Mouse (Mus musculus) MEL (cell line): ENCODE results near the gene Fxr1. TPM values are rescaled to one million over a fixed set of nuclear protein-coding genes. Genes with fewer than 3 reads are reported as not detected.

Experiments
- DNase-seq: peaks from one replicate; pipeline ENCODE4 v3.0.0; 2011; ENCODE audit warnings: low read depth, low spot score
- H3K27ac ChIP-seq: 2 replicates; pipeline ENCODE4 v1.5.1; 2012; ENCODE audit warnings: low read depth, mild to moderate bottlenecking, control low read depth, low read length, moderate library complexity; ENCODE audit not compliant: control insufficient read depth
- H3K27me3 ChIP-seq, 2 experiments: fragments of 150-350 bp in 1 of 2; sonication (generic) in 1 of 2; 2 replicates each; pipeline ENCODE4 v1.6.1; 2012; ENCODE audit warnings: low read length in 2 of 2, mild to moderate bottlenecking in 2 of 2, improper control_type of control experiment in 1 of 2, moderate library complexity in 1 of 2; ENCODE audit not compliant: insufficient read depth in 2 of 2, control insufficient read depth in 1 of 2
- H3K36me3 ChIP-seq, 2 experiments: 2 replicates each; pipeline ENCODE4 v1.6.1; 2012 to 2014; ENCODE audit warnings: low read length in 2 of 2, improper control_type of control experiment in 1 of 2, inconsistent platforms in 1 of 2, mild to moderate bottlenecking in 1 of 2; ENCODE audit not compliant: insufficient read depth in 2 of 2, control insufficient read depth in 1 of 2
- H3K4me1 ChIP-seq, 2 experiments: fragments of 150-350 bp in 1 of 2; sonication (generic) in 1 of 2; 2 replicates each; pipeline ENCODE4 v1.6.1; 2012; ENCODE audit warnings: low read length in 2 of 2, improper control_type of control experiment in 1 of 2, mild to moderate bottlenecking in 1 of 2; ENCODE audit not compliant: insufficient read depth in 2 of 2, control insufficient read depth in 1 of 2
- H3K4me3 ChIP-seq, 2 experiments: fragments of 150-350 bp in 1 of 2; sonication (generic) in 1 of 2; 2 replicates each; pipeline ENCODE4 v1.5.1; 2012; ENCODE audit warnings: low read depth in 2 of 2, low read length in 2 of 2, mild to moderate bottlenecking in 2 of 2, moderate library complexity in 2 of 2, control low read depth in 1 of 2, improper control_type of control experiment in 1 of 2; ENCODE audit not compliant: control insufficient read depth in 1 of 2, insufficient read depth in 1 of 2
- H3K79me2 ChIP-seq: 2 replicates; pipeline ENCODE4 v1.6.1; 2012; ENCODE audit warnings: mild to moderate bottlenecking, low read length, moderate library complexity; ENCODE audit not compliant: control insufficient read depth, poor library complexity, insufficient read depth
- H3K9ac ChIP-seq: 2 replicates; pipeline ENCODE4 v1.6.1; 2012; ENCODE audit warnings: low read depth, mild to moderate bottlenecking, control low read depth, low read length, moderate library complexity; ENCODE audit not compliant: control insufficient read depth, poor library complexity, severe bottlenecking
- H3K9me3 ChIP-seq: fragments of 150-350 bp; sonication (generic); replicated peaks from 2 replicates; pipeline ENCODE4 v1.6.1; 2012; ENCODE audit warnings: mild to moderate bottlenecking, low read length, improper control_type of control experiment, moderate library complexity; ENCODE audit not compliant: insufficient read depth
- CHD1 ChIP-seq: IDR thresholded peaks from 2 replicates; pipeline ENCODE4 v1.6.1; 2012; ENCODE audit warnings: low read depth, mild to moderate bottlenecking, inconsistent platforms, low read length, improper control_type of control experiment
- EP300 ChIP-seq, 2 experiments: IDR thresholded peaks; 2 replicates each; pipeline ENCODE4 v1.6.1; 2011; ENCODE audit warnings: improper control_type of control experiment in 2 of 2, low read length in 2 of 2, low read depth in 1 of 2, mild to moderate bottlenecking in 1 of 2
- GATA1 ChIP-seq: IDR thresholded peaks from 2 replicates; pipeline ENCODE4 v1.6.1; 2011; ENCODE audit warnings: low read depth, low read length, improper control_type of control experiment
- HCFC1 ChIP-seq: IDR thresholded peaks from 2 replicates; pipeline ENCODE4 v1.6.1; 2012; ENCODE audit warnings: low read depth, mild to moderate bottlenecking, inconsistent platforms, low read length, improper control_type of control experiment, moderate library complexity
- JUND ChIP-seq: IDR thresholded peaks from 2 replicates; pipeline ENCODE4 v1.6.1; 2011; ENCODE audit warnings: low read depth, mild to moderate bottlenecking, improper control_type of control experiment, low read length
- KAT2A ChIP-seq: conservative IDR thresholded peaks from 2 replicates; pipeline ENCODE4 v1.6.1; 2012; ENCODE audit warnings: low read depth, low read length, improper control_type of control experiment, inconsistent platforms
- MAFK ChIP-seq: IDR thresholded peaks from 2 replicates; pipeline ENCODE4 v1.6.1; 2011; ENCODE audit warnings: low read depth, mild to moderate bottlenecking, low read length, improper control_type of control experiment, borderline replicate concordance
- MYB ChIP-seq: IDR thresholded peaks from 2 replicates; pipeline ENCODE4 v1.6.1; 2011; ENCODE audit warnings: mild to moderate bottlenecking, low read depth, low read length, improper control_type of control experiment
- NRF1 ChIP-seq: IDR thresholded peaks from 2 replicates; pipeline ENCODE4 v1.6.1; 2014; ENCODE audit warnings: low read depth, mild to moderate bottlenecking, inconsistent platforms, low read length, improper control_type of control experiment, moderate library complexity; ENCODE audit not compliant: poor library complexity, insufficient read depth, severe bottlenecking
- POLR2AphosphoS2 ChIP-seq: IDR thresholded peaks from 2 replicates; pipeline ENCODE4 v1.6.1; 2011; ENCODE audit warnings: low read length, improper control_type of control experiment
- POLR2AphosphoS5 ChIP-seq: IDR thresholded peaks from 2 replicates; pipeline ENCODE4 v1.6.1; 2012; ENCODE audit warnings: low read depth, borderline replicate concordance, mild to moderate bottlenecking, inconsistent platforms, low read length, moderate library complexity, mixed read lengths
- SIN3A ChIP-seq: IDR thresholded peaks from 2 replicates; pipeline ENCODE4 v1.6.1; 2012; ENCODE audit warnings: low read length, improper control_type of control experiment, inconsistent platforms
- SMC3 ChIP-seq: IDR thresholded peaks from 2 replicates; pipeline ENCODE4 v1.6.1; 2011; ENCODE audit warnings: low read depth, low read length, improper control_type of control experiment
- UBTF ChIP-seq: IDR thresholded peaks from 2 replicates; pipeline ENCODE4 v1.6.1; 2012; ENCODE audit warnings: low read depth, mild to moderate bottlenecking, inconsistent platforms, low read length, improper control_type of control experiment, moderate library complexity, borderline replicate concordance; ENCODE audit not compliant: insufficient read depth
- USF1 ChIP-seq: IDR thresholded peaks from 2 replicates; pipeline ENCODE4 v1.6.1; 2014; ENCODE audit warnings: low read depth, mild to moderate bottlenecking, inconsistent platforms, low read length, improper control_type of control experiment, moderate library complexity
- ZNF384 ChIP-seq: IDR thresholded peaks from 2 replicates; pipeline ENCODE4 v1.6.1; 2012; ENCODE audit warnings: low read depth, mild to moderate bottlenecking, inconsistent platforms, low read length, improper control_type of control experiment
- polyA plus RNA-seq, 2 experiments: library from polyadenylated mRNA; stranded (reverse) in 1 of 2; unstranded in 1 of 2; fragments of >175 nt in 1 of 2; fragments of >200 nt in 1 of 2; gene quantifications; 2 replicates each; pipeline versions ENCODE4 v1.2.1 to v1.2.4; 2012; ENCODE audit warnings: low replicate concordance in 2 of 2, low read depth in 1 of 2; ENCODE audit not compliant: insufficient read length in 2 of 2, insufficient read depth in 1 of 2, missing spikeins in 1 of 2
- total RNA-seq: library from RNA; depleted of rRNA; stranded (reverse); fragments of 300-350 nt; gene quantifications from 2 replicates; pipeline ENCODE4 v1.2.3, GENCODE M21; 2012; rRNA removed

The Fxr1 gene
- total and polyA plus RNA-seq, 3 experiments, result 92.8 to 123 (median 98.3) TPM

DNA sequence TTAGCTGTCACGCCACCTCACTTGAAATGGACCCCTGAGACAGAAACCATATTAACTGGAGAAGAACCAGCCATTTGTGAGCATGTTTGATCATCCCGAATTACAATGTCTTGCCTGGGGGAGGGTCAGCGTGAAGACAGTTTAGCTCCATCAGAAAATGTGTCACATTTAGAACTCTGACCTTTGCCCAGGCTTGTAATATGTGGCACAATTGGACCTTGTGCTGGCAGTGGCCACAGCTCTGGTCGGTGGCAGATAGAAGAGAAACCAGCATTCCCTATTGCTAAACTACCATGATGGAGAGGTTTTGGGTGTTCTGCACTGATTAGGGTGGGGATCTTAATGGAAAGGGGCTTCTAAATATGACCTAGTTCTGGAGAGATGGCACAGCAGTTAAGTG lies 100.1 kb downstream of the Fxr1 start:
- DNase-seq, result no peak
- Histone ChIP-seq H3K27me3 (peaks cover 0 to 2% of the 10 kb centered on the region in 2 experiments; a peak in 3 of 4 replicates), H3K27ac (no peak overlapping the region), H3K9ac (no peak overlapping the region), H3K4me3 (no peak overlapping the region), H3K79me2 (no peaks in the 10 kb centered on the region), H3K9me3 (no peaks in the 10 kb centered on the region), H3K4me1 (no peaks in the 10 kb centered on the region), H3K36me3 (no peaks in the 10 kb centered on the region)
- no peak for TF ChIP-seq SIN3A
- TF ChIP-seq MAFK, result no peak
- TF ChIP-seq GATA1, result no peak
- no peak for TF ChIP-seq JUND
- no peak for TF ChIP-seq SMC3
- no peak for TF ChIP-seq EP300 (IDR thresholded peaks at IDR 0.05; ENCODE audit: low read depth in 1 of 2, low read length in 2 of 2)
- no peak for TF ChIP-seq POLR2AphosphoS5
- no peak for TF ChIP-seq MYB
- no peak for TF ChIP-seq USF1
- no peak for TF ChIP-seq NRF1
- TF ChIP-seq HCFC1, result no peak
- TF ChIP-seq ZNF384, result no peak
- no peak for TF ChIP-seq UBTF
- no peak for TF ChIP-seq POLR2AphosphoS2
- TF ChIP-seq CHD1, result no peak
- no peak for TF ChIP-seq KAT2A

Other genes with a start within 250 kb of the Fxr1 start
- gene Ttc14, start 220.1 kb upstream of the Fxr1 start, total RNA-seq, result 20.2 and 24.6 TPM in 2 replicates
- 10 to 100 TPM; 26.4 to 54.2 TPM for gene Ttc14, start 220.1 kb upstream of the Fxr1 start, polyA plus RNA-seq
- gene Ccdc39, start 175.6 kb upstream of the Fxr1 start, total RNA-seq, result 0.96 and 1.2 TPM in 2 replicates
- 1 to 10 TPM in 1 of 2 experiments, not detected in 1; 6.1 TPM for gene Ccdc39, start 175.6 kb upstream of the Fxr1 start, polyA plus RNA-seq
- gene Dnajc19, start 61.4 kb downstream of the Fxr1 start, total RNA-seq, result 166 and 169 TPM in 2 replicates
- 100 to 1,000 TPM in 1 of 2 experiments, not detected in 1; 143 TPM for gene Dnajc19, start 61.4 kb downstream of the Fxr1 start, polyA plus RNA-seq